Mouse (Mus musculus) megakaryocyte, embryonic 14.5 days (primary cell): Measurements from ENCODE around the gene Tmprss5. TPM values are rescaled to one million over a fixed set of nuclear protein-coding genes. Genes with fewer than 3 reads are reported as not detected.

Experiments used
- H3K27me3 ChIP-seq: replicated peaks from 2 replicates; pipeline ENCODE3; 2012; ENCODE audit warnings: inconsistent platforms
- H3K36me3 ChIP-seq: replicated peaks from 2 replicates; pipeline ENCODE3; 2012; ENCODE audit warnings: low read length, inconsistent platforms, mixed read lengths
- H3K4me1 ChIP-seq: 2 replicates; pipeline ENCODE4 v1.6.1; 2012; ENCODE audit warnings: inconsistent platforms
- H3K4me3 ChIP-seq: replicated peaks from 2 replicates; pipeline ENCODE3; 2012; ENCODE audit warnings: moderate library complexity, mild to moderate bottlenecking, inconsistent platforms
- H3K9me3 ChIP-seq: 2 replicates; pipeline ENCODE4 v1.6.1; 2012; ENCODE audit warnings: inconsistent platforms
- FLI1 ChIP-seq: IDR thresholded peaks from 2 replicates; pipeline ENCODE4 v1.6.1; 2012; ENCODE audit warnings: low read length, inconsistent platforms, mixed read lengths
- GATA1 ChIP-seq: IDR thresholded peaks from 3 replicates; pipeline ENCODE4 v1.6.1; 2012; ENCODE audit warnings: mixed read lengths, low read length, inconsistent platforms, borderline replicate concordance
- polyA plus RNA-seq: library from polyadenylated mRNA; stranded (reverse); fragments of >175 nt; gene quantifications from 2 replicates; pipeline ENCODE4 v1.2.3, GENCODE M21; 2012; ENCODE audit warnings: low replicate concordance; ENCODE audit not compliant: insufficient read depth

Tmprss5 gene
- polyA plus RNA-seq, 1 experiment, result not detected

DNA sequence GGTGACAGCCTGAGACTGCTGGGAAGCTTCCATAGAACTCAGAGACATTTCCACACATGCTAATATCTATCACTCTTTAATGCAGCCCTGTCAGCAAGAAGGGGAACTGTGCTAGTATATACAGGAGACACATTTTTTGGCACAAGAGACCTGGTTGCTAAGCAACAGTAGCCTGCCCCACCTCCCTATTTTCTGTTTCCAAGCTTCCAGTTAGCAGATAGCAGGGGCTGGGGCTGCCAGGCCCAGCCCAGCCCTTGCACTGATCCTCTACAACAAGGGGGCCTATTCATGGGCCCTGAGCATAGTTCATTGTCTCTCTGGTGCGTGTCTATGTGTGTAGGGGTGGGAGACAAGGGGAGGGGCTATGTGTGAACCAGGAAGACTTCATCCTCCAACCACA is 21.3 kb downstream of the Tmprss5 start:
- H3K36me3 ChIP-seq, result no peaks in the 10 kb centered on the region
- H3K9me3 ChIP-seq, result peaks cover 13% of the 10 kb centered on the region

GRCm38 (mm10) chr9:49109101-49109500 is 28.0 kb downstream of the Tmprss5 start:
- H3K4me3 ChIP-seq, result no peak overlapping the region
- TF ChIP-seq FLI1, result no peak
- no peak for TF ChIP-seq GATA1
- H3K27me3 ChIP-seq, result peaks cover 8% of the 10 kb centered on the region
- no peaks in the 10 kb centered on the region for H3K9me3 ChIP-seq
- no peaks in the 10 kb centered on the region for H3K36me3 ChIP-seq
- no peaks in the 10 kb centered on the region for H3K4me1 ChIP-seq

More for the DNA sequence above, 21.3 kb downstream of the Tmprss5 start:
- H3K4me3 ChIP-seq, result no peak overlapping the region
- no peak for TF ChIP-seq FLI1
- no peak for TF ChIP-seq GATA1
- no peaks in the 10 kb centered on the region for H3K4me1 ChIP-seq
- peaks cover 5% of the 10 kb centered on the region for H3K27me3 ChIP-seq

DNA sequence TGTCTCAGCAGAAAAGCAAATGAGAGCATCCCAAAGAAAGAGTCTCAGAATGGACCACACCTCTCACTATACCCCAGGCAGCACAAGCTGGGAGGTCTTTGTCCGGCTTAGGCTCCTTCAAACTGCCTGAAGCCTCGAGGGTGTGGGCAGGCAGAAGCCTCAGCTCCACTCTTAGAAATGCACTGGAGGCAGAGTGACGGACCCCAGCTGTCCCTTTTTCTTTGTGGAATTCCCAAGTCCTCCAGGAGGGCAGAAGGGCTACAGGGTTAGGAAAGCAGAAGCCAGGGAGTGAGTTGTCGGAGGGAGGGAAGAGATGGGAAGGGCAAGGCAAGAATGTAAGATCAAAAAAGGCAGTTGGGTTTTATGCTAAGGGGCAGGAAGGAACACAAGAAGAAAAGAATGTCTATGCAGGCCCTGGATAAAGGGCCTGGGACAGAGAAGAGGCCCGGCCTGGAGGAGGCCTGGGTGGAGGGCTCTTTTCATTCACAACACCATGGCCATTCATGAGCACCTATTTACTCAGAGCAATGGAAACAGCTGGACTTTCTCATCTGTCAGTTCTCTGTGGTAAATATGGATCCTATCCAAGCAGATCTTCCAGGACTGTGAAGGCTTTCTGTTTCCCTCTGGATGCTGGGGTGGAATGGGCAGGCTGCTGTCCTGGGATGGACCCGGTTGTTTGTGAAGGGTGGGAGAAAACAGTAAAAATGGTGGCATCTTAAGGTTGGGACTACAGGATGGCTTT is 29.6 kb downstream of the Tmprss5 start:
- H3K36me3 ChIP-seq, result no peaks in the 10 kb centered on the region
- TF ChIP-seq FLI1 (no peak), GATA1 (no peak)
- H3K9me3 ChIP-seq, result no peaks in the 10 kb centered on the region
- peaks cover 7% of the 10 kb centered on the region for H3K27me3 ChIP-seq
- H3K4me3 ChIP-seq, result no peak overlapping the region
- H3K4me1 ChIP-seq, result no peaks in the 10 kb centered on the region

- TF ChIP-seq FLI1 (no peak), GATA1 (no peak)
- Histone ChIP-seq H3K4me1 (no peaks in the 10 kb centered on the region), H3K4me3 (no peak overlapping the region)
These were observed 30.2 kb downstream of the Tmprss5 start for GRCm38 (mm10) chr9:49111296-49111695.

GRCm38 (mm10) chr9:49118271-49118825 is 37.3 kb downstream of the Tmprss5 start:
- TF ChIP-seq FLI1, result no peak
- no peak for TF ChIP-seq GATA1
- Histone ChIP-seq H3K27me3 (peaks cover 2% of the 10 kb centered on the region), H3K4me3 (no peak overlapping the region)

More at GRCm38 (mm10) chr9:49111296-49111695, 30.2 kb downstream of the Tmprss5 start:
- H3K36me3 ChIP-seq, result no peaks in the 10 kb centered on the region
- H3K9me3 ChIP-seq, result no peaks in the 10 kb centered on the region
- peaks cover 5% of the 10 kb centered on the region for H3K27me3 ChIP-seq

GRCm38 (mm10) chr9:49119759-49120158 is 38.7 kb downstream of the Tmprss5 start:
- Histone ChIP-seq H3K9me3 (peaks cover 18% of the 10 kb centered on the region), H3K4me1 (no peaks in the 10 kb centered on the region), H3K4me3 (no peak overlapping the region), H3K36me3 (no peaks in the 10 kb centered on the region), H3K27me3 (peaks cover 2% of the 10 kb centered on the region)
- TF ChIP-seq GATA1 (no peak), FLI1 (no peak)

More at GRCm38 (mm10) chr9:49118271-49118825, 37.3 kb downstream of the Tmprss5 start:
- H3K9me3 ChIP-seq, result peaks cover 16% of the 10 kb centered on the region
- H3K4me1 ChIP-seq, result no peaks in the 10 kb centered on the region
- no peaks in the 10 kb centered on the region for H3K36me3 ChIP-seq

DNA sequence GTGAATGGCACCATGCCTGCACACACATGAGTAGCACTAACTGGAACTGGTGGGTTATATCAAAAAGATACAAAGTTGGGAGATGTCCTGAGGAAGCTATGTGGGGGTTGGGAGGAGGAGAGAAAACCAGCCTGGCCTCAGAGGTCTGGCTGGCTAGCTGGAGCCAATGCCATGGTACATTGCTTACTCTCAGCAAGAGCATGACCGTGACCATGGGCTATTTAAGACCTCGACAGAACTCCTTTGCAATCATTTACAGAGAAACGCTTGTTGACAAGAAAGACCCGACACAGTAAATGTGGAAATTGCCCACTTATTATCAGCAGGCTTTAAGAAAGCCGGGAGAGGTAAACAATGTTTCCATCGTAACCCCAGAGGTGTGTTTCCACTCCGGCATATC is 44.6 kb downstream of the Tmprss5 start:
- TF ChIP-seq FLI1 (no peak), GATA1 (no peak)
- Histone ChIP-seq H3K27me3 (no peaks in the 10 kb centered on the region), H3K9me3 (peaks cover 19% of the 10 kb centered on the region), H3K4me1 (no peaks in the 10 kb centered on the region), H3K4me3 (no peak overlapping the region), H3K36me3 (no peaks in the 10 kb centered on the region)

GRCm38 (mm10) chr9:49130514-49131010 is 49.5 kb downstream of the Tmprss5 start:
- Histone ChIP-seq H3K4me1 (no peaks in the 10 kb centered on the region), H3K27me3 (no peaks in the 10 kb centered on the region), H3K9me3 (peaks cover 8% of the 10 kb centered on the region), H3K36me3 (no peaks in the 10 kb centered on the region), H3K4me3 (no peak overlapping the region)
- TF ChIP-seq GATA1, result no peak
- no peak for TF ChIP-seq FLI1

- H3K4me1 ChIP-seq, result no peaks in the 10 kb centered on the region
- peaks cover 4% of the 10 kb centered on the region for H3K27me3 ChIP-seq
- TF ChIP-seq FLI1 (no peak), GATA1 (no peak)
- no peak overlapping the region for H3K4me3 ChIP-seq
- H3K9me3 ChIP-seq, result no peaks in the 10 kb centered on the region
- no peaks in the 10 kb centered on the region for H3K36me3 ChIP-seq
These were observed 62.8 kb downstream of the Tmprss5 start for GRCm38 (mm10) chr9:49143841-49144240.

DNA sequence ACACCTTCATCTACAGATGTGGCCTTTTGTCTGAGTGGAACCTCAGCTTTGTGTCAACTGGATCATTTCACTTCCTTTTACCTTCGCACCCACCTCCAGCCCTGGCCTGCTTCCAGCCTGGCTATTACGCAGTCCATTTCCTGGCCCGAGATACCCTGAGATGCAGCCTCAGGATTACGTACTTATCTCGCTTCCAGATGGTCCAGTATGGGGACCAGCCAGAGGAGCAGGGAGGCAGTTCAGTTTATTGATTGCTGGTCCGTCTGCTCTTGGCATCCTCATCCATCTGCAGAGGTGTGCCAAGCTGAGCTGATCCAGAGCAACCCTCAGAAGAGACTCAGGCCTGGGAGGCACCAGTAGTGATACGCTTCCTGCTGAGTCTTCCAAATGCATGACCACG is 64.7 kb downstream of the Tmprss5 start:
- TF ChIP-seq FLI1 (no peak), GATA1 (no peak)

More for the DNA sequence above, 64.7 kb downstream of the Tmprss5 start:
- no peaks in the 10 kb centered on the region for H3K4me1 ChIP-seq
- H3K27me3 ChIP-seq, result peaks cover 4% of the 10 kb centered on the region
- no peaks in the 10 kb centered on the region for H3K9me3 ChIP-seq
- no peak overlapping the region for H3K4me3 ChIP-seq
- H3K36me3 ChIP-seq, result no peaks in the 10 kb centered on the region
